Mouse (Mus musculus): ENCODE measurements at regions not wholly inside any gene's neighbourhood (a gene's known extent, or its start where the extent isn't known, plus 50 kb on each side); places are given as distances from the start of the nearest gene placed in this dataset.

GRCm38 (mm10) chr10:46072550-46073470 is 495.2 kb downstream of the Hace1 start:
- TF ChIP-seq POLR2A (IDR thresholded peaks at IDR 0.05; ENCODE audit: control insufficient read depth, low read depth, low read length), result no peak
- TF ChIP-seq CTCF (IDR thresholded peaks at IDR 0.05; ENCODE audit: control insufficient read depth, insufficient read depth, insufficient replicate concordance, low read depth, low read length), result no peak
